Mouse (Mus musculus) forebrain, postnatal 0 days (tissue): ENCODE measurements around the gene Slamf9. TPM values are rescaled to one million over a fixed set of nuclear protein-coding genes. Genes with fewer than 3 reads are reported as not detected.

Source experiments
- ATAC-seq: fragments of 200-750 bp; cut with Nextera tagmentation; 2 replicates; pipeline ENCODE4 v1.8.0; 2017; ENCODE audit warnings: mild to moderate bottlenecking, moderate library complexity
- DNase-seq: peaks from one replicate; pipeline ENCODE4 v3.0.0-alpha.2; 2015
- H3K27ac ChIP-seq: fragments of 300-500 bp; sonication (generic); 2 replicates; pipeline ENCODE4 v1.5.1; 2014; ENCODE audit warnings: low read depth, mild to moderate bottlenecking, antibody characterized with exemption, low read length, moderate library complexity, mixed read lengths
- H3K27me3 ChIP-seq: fragments of 300-500 bp; sonication (generic); 2 replicates; pipeline ENCODE4 v1.6.1; 2014; ENCODE audit warnings: mild to moderate bottlenecking, low read length, mixed read lengths; ENCODE audit not compliant: insufficient read depth
- H3K36me3 ChIP-seq: fragments of 300-500 bp; sonication (generic); 2 replicates; pipeline ENCODE4 v1.6.1; 2014; ENCODE audit warnings: mild to moderate bottlenecking, moderate library complexity; ENCODE audit not compliant: insufficient read depth
- H3K4me1 ChIP-seq: fragments of 300-500 bp; sonication (generic); 2 replicates; pipeline ENCODE4 v1.6.1; 2014; ENCODE audit warnings: antibody characterized with exemption; ENCODE audit not compliant: insufficient read depth
- H3K4me2 ChIP-seq: fragments of 300-500 bp; sonication (generic); 2 replicates; pipeline ENCODE4 v1.6.1; 2014; ENCODE audit warnings: low read depth, mild to moderate bottlenecking, moderate library complexity
- H3K4me3 ChIP-seq: fragments of 300-500 bp; sonication (generic); 2 replicates; pipeline ENCODE4 v1.5.1; 2014; ENCODE audit warnings: low read depth, low read length, mixed read lengths
- H3K9ac ChIP-seq: fragments of 300-500 bp; sonication (generic); 2 replicates; pipeline ENCODE4 v1.6.1; 2014; ENCODE audit warnings: mild to moderate bottlenecking
- H3K9me3 ChIP-seq: fragments of 300-500 bp; sonication (generic); 2 replicates; pipeline ENCODE4 v1.6.1; 2016; ENCODE audit warnings: low read length
- CTCF ChIP-seq: sonication (generic); IDR thresholded peaks from 2 replicates; pipeline ENCODE4 v1.5.1; 2016; ENCODE audit warnings: antibody characterized with exemption, control low read depth, low read depth
- WGBS: fragments of 180-500 bp; shearing (Covaris S2); extraction: QIAGEN DNeasy Blood & Tissue Kit; methylation state at CpG from one replicate; pipeline ENCODE4 v1.1.7; 2014; 5-methylcytosine and 5-hydroxymethylcytosine counted together
- polyA plus RNA-seq: library from polyadenylated mRNA; unstranded; fragments of >200 nt; fragmentation: Nextera tagmentation; extraction: Ambion mirVana; gene quantifications from 2 replicates; pipeline ENCODE4 v1.2.1, GENCODE M21; 2015
- total RNA-seq: library from RNA; depleted of rRNA; stranded (reverse); fragments of >200 nt; gene quantifications from 2 replicates; pipeline ENCODE4 v1.2.3, GENCODE M21; 2014

Gene Slamf9
- total and polyA plus RNA-seq, 2 experiments from 2014 or later: 0.30 to 0.43 TPM

DNA sequence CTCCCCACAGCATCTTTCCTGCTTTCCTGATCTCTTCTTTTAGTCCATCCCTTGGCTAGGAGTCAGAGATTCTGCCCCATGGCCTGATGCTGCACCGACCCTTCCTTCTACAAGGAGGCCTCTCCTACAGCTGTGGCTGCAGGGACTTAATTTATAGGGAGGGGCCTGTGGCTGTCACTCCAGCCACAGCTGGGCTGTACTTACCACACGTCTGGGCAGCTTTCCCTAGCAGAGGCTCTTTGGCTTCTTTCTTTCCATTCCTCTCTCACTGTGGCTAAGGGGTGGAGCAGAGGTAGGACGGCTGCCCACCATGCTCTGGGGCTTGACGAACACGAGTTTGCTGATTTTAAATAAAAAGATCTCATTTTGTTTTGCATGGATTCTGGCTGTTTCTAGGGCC is 31.8 kb downstream of the Slamf9 start:
- Histone ChIP-seq H3K27me3 (0 out of 2 replicates have a peak, but pooled peaks cover 3% of the 10 kb centered on the region), H3K9ac (no peak overlapping the region), H3K36me3 (no peaks in the 10 kb centered on the region), H3K4me1 (peaks cover 4% of the 10 kb centered on the region; the same call in 1 of the 2 replicates), H3K4me2 (no peak overlapping the region), H3K4me3 (no peak overlapping the region), H3K9me3 (no peaks in the 10 kb centered on the region), H3K27ac (no peak overlapping the region)
- DNase-seq (no peak), ATAC-seq (no peak)
- TF ChIP-seq CTCF: no peak
- 65% methylated on average over 5 of the region's 5 CpGs for WGBS

DNA sequence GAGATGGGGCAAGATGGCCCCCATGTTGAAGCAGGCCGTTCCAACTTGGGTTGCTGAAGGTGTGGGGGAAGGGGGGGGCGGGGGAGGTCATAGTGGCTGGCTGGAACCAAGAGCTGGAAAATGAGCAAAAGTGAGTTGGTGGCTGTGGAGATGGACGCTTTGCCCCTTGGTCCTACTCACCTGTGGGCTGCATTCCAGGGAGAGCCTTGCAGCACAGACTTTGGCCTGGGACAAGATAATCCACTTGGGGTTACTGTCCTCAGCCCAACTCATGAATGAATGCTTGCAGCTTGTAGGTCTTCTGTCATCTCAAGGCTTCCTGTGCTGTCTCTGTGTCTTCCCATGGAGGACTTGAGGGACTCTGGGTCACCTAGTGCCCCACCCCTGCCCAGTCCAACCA is 32.5 kb downstream of the Slamf9 start:
- Histone ChIP-seq H3K27me3 (no peaks in the 10 kb centered on the region), H3K9ac (no peak overlapping the region), H3K4me1 (peaks cover 4% of the 10 kb centered on the region; the same call in 1 of the 2 replicates), H3K4me2 (no peak overlapping the region), H3K4me3 (no peak overlapping the region), H3K9me3 (no peaks in the 10 kb centered on the region), H3K36me3 (no peaks in the 10 kb centered on the region), H3K27ac (no peak overlapping the region)
- WGBS: 91% methylated on average over 3 of the region's 3 CpGs
- DNase-seq: no peak
- TF ChIP-seq CTCF: no peak
- ATAC-seq: no peak

DNA sequence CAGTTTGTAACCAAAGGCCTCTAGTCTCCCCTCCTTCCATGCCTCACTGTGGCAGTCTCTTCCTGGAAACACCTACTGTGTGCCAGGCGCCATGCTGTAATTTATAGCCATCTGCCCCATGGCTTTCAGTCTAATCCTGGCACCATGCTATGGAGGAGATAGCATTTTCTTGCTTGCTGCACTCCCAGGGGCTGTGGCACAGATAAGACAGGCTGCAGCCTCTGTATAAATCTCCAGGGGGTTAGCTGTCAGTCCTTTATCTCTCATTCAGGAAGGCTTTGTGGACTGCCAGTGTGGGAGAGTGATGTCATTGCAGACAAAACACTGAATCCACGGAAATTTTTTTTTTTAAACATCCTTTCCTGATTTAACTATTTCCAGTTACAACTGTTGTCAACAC is 33.0 kb downstream of the Slamf9 start:
- 47% methylated on average over 2 of the region's 2 CpGs for WGBS
- no peak overlapping the region for H3K4me2 ChIP-seq
- no peak for TF ChIP-seq CTCF

DNA sequence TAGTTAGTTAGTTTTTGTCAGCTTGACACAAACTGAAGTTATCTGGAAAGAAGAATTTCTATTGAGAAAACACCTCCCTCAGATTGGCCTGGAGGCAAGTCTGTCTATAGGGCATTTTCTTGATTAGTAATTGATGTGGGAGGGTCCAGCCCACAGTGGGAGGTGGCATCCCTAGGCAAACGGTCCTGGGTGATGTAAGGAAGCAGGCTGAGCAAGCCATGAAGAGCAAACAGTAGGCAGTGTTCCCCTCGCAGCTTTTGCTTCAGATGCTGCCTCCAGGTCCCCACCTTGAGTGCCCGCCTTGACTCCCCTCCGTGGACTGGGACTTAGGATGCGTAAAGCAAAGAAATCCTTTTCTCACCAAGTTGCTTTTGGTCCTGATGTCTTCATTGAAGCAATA is 34.1 kb downstream of the Slamf9 start:
- no peaks in the 10 kb centered on the region for H3K27me3 ChIP-seq
- H3K9me3 ChIP-seq: no peaks in the 10 kb centered on the region
- no peak for TF ChIP-seq CTCF
- no peak overlapping the region for H3K4me3 ChIP-seq
- H3K27ac ChIP-seq: no peak overlapping the region
- no peaks in the 10 kb centered on the region for H3K36me3 ChIP-seq
- WGBS: 69% methylated on average over 5 of the region's 5 CpGs
- no peaks in the 10 kb centered on the region for H3K4me1 ChIP-seq
- DNase-seq: no peak
- no peak overlapping the region for H3K9ac ChIP-seq
- no peak for ATAC-seq
- no peak overlapping the region for H3K4me2 ChIP-seq

More for the DNA sequence above, 33.0 kb downstream of the Slamf9 start:
- H3K27me3 ChIP-seq: no peaks in the 10 kb centered on the region
- DNase-seq: no peak
- no peak overlapping the region for H3K4me3 ChIP-seq
- 0 out of 2 replicates have a peak, but pooled peaks have one; percentile 25 for ATAC-seq
- no peak overlapping the region for H3K27ac ChIP-seq
- no peaks in the 10 kb centered on the region for H3K9me3 ChIP-seq
- peaks cover 2% of the 10 kb centered on the region; the same call in 1 of the 2 replicates for H3K4me1 ChIP-seq
- no peak overlapping the region for H3K9ac ChIP-seq
- no peaks in the 10 kb centered on the region for H3K36me3 ChIP-seq

DNA sequence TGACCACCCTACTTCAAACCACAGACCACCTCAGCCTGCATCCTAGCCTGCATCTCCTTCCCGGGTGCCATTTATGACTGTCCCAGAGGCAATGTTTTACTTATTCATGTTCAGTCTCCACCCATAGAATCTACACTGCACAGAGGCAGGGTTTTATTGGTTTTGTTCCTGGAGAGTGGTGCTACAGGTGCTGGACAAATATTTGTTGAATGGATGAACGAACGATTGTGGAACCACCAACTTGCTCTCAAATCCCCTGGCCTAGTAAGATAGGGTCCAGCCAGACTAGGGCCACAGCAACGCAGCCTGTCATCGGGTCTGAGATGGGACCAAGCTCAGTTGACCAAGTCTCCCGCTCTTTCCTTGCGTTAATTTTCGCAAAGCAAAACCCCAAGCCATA is 34.8 kb downstream of the Slamf9 start:
- no peak overlapping the region for H3K4me2 ChIP-seq
- no peaks in the 10 kb centered on the region for H3K27me3 ChIP-seq
- 56% methylated on average over 8 of the region's 8 CpGs for WGBS
- H3K9ac ChIP-seq: no peak overlapping the region
- no peak overlapping the region for H3K27ac ChIP-seq
- no peak overlapping the region for H3K4me3 ChIP-seq
- TF ChIP-seq CTCF: no peak
- H3K9me3 ChIP-seq: no peaks in the 10 kb centered on the region
- H3K4me1 ChIP-seq: no peaks in the 10 kb centered on the region
- H3K36me3 ChIP-seq: no peaks in the 10 kb centered on the region
- ATAC-seq (no peak), DNase-seq (no peak)

DNA sequence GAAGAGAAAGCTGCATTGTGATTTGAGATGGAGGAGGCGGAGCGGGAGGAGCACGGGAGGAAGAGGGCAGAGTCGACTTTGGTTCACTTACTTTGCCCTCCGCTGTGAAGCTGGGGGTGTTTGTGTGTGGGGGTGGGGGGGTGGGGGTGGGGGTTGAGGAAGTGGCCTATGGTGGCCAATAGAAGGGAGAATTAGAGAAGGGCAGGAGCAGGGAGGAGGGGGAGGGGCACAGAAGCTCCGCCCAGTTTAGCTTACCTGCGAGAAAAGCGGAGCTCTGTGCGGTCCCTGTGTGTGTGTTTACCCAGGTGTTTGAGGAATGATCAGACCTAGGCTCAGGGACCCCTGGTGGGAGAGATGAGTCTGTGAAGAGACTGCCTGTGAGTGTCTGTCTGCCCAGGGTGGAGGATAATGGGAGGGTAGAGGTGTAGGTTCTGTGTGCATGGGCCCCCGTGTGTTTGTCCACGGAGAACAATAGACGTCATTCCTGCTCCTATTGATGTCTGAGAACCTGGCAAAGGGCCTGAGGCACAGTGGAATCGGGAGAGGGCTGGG is 35.3 kb downstream of the Slamf9 start:
- TF ChIP-seq CTCF: no peak
- no peak for DNase-seq
- 25% methylated on average over 13 of the region's 13 CpGs for WGBS
- no peak overlapping the region for H3K9ac ChIP-seq
- H3K4me3 ChIP-seq: no peak overlapping the region
- no peaks in the 10 kb centered on the region for H3K9me3 ChIP-seq
- no peak overlapping the region for H3K4me2 ChIP-seq
- H3K4me1 ChIP-seq: no peaks in the 10 kb centered on the region
- H3K36me3 ChIP-seq: no peaks in the 10 kb centered on the region
- no peak overlapping the region for H3K27ac ChIP-seq
- no peaks in the 10 kb centered on the region for H3K27me3 ChIP-seq
- no peak for ATAC-seq

DNA sequence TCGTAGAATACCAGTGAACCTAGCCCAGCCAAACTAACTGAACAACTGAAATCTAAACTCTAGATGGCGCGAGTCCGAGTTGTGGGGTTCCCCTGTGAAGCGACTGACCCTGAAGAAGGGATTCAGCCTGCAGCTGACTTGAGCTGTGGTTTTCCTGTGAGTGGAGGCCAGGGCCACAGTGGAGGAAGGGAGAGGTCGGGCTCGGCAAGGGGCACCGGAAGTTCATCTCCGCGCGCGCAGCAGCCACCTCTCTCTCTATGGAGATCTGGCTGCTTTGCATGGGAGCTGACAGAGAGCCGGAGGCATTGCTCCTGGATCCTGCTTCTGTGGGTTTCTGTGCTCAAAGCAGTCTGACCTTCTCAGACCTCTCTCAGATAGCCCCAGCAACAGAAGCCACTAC is 37.8 kb downstream of the Slamf9 start:
- no peaks in the 10 kb centered on the region for H3K36me3 ChIP-seq
- no peak for ATAC-seq
- no peaks in the 10 kb centered on the region for H3K27me3 ChIP-seq
- H3K4me2 ChIP-seq: no peak overlapping the region
- H3K27ac ChIP-seq: no peak overlapping the region
- 0 out of 2 replicates have a peak, but pooled peaks have one; percentile 16 for TF ChIP-seq CTCF
- H3K4me1 ChIP-seq: no peaks in the 10 kb centered on the region
- 32% methylated on average over 13 of the region's 13 CpGs for WGBS
- no peak overlapping the region for H3K9ac ChIP-seq
- H3K4me3 ChIP-seq: no peak overlapping the region
- DNase-seq: no peak
- H3K9me3 ChIP-seq: no peaks in the 10 kb centered on the region
